Mouse (Mus musculus): ENCODE data around the gene Fgf2. TPM values are rescaled to one million over a fixed set of nuclear protein-coding genes. Genes with fewer than 3 reads are reported as not detected.

Fgf2 gene
- polyA plus RNA-seq, 1 experiment = 0.49 TPM

DNA sequence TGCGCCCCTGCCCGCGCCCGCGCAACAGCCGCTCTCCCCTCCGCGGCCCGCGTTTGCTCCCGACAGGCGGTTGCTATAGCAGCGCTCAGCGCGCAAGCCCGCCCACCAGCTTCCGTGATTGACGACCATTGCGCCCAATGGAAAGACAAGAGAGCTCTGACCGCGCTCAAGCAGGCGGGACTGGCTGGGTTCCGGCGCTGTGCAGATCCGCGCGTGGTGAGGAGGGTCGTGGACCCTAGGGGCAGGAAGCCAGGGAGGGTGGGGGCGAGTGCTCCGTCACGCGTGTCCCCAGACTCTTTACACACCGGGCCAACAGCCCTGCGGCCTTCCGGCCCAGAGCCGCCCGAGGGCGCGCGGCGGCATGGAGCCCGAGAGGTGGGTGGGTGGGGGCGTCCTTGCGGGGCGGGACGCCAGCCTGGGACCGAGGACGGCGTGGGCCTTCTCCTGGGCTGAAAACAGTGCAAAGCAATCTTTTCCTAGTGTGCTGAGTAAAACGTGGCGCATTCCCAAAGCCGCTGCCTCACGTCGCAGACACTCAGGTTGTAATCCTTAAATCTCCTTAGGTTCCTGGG, 35.7 kb upstream of the Fgf2 start, which contains the start of the genes Bbs12 and Cetn4:
Gene Bbs12 (plus strand): TSS at position 185 of the 572 bp plus-strand sequence.
Gene Cetn4 (minus strand): TSS at position 339 of the 572 bp plus-strand sequence.
- H3K36me3 ChIP-seq (ENCODE audit: control insufficient read depth, insufficient read depth) = peaks cover 5% of the 10 kb centered on the region
- H3K79me3 ChIP-seq (ENCODE audit: low read depth) = peaks cover 6% of the 10 kb centered on the region
- TF ChIP-seq CTCF (IDR thresholded peaks at IDR 0.05; ENCODE audit: control insufficient read depth, insufficient read depth, insufficient read length) (no peak), MYOG (IDR thresholded peaks at IDR 0.05; ENCODE audit: control insufficient read depth, extremely low read depth, insufficient read length) (no peak), USF1 (IDR thresholded peaks at IDR 0.05; ENCODE audit: low read depth) (no peak), MYOD1 (IDR thresholded peaks at IDR 0.05; ENCODE audit: control insufficient read depth, insufficient read length, low read depth) (no peak), CEBPB (IDR thresholded peaks at IDR 0.05; ENCODE audit: low read depth) (no peak), FOSL1 (IDR thresholded peaks at IDR 0.05; ENCODE audit: insufficient read depth, low read length, poor library complexity, severe bottlenecking) (no peak), MAX (IDR thresholded peaks at IDR 0.05) (no peak)
- no peaks in the 10 kb centered on the region for H3K27me3 ChIP-seq (ENCODE audit: control insufficient read depth, insufficient read depth, insufficient read length)
- peaks cover 33% of the 10 kb centered on the region for H3K79me2 ChIP-seq (ENCODE audit: control insufficient read depth, insufficient read depth)
- H3K4me3 ChIP-seq (ENCODE audit: insufficient read depth, poor library complexity, severe bottlenecking) = peak within 1 kb of the TSS; percentile 63
- H3ac ChIP-seq (ENCODE audit: control insufficient read depth, insufficient read length, low read depth) = peak within 1 kb of the TSS; percentile 92

DNA sequence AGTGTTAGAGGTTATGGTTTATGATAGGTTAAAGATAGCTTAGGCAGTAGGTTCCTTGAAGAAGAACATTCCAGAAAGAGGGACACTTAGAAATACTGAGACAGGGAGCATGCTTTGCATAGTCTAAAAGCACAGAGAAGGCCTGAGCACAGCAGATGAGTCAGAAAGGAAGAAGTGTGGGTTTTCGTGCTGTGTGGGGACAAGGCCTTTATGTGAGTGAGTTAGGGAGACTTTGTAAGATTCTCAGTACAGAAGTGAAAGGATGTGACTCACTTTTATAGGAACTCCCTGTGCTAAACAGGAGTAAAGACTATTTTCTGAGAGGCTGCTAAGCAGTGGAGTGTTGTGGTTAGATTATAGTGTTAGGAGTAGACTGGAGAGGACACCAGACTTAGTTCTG, 34.8 kb upstream of the Fgf2 start:
- no peak overlapping the region for H3K4me3 ChIP-seq (ENCODE audit: insufficient read depth, poor library complexity, severe bottlenecking)
- H3K27me3 ChIP-seq (ENCODE audit: control insufficient read depth, insufficient read depth, insufficient read length) = no peaks in the 10 kb centered on the region
- H3K36me3 ChIP-seq (ENCODE audit: control insufficient read depth, insufficient read depth) = peaks cover 5% of the 10 kb centered on the region
- H3K79me2 ChIP-seq (ENCODE audit: control insufficient read depth, insufficient read depth) = peaks cover 39% of the 10 kb centered on the region
- H3ac ChIP-seq (ENCODE audit: control insufficient read depth, insufficient read length, low read depth) = no peak overlapping the region
- peaks cover 6% of the 10 kb centered on the region for H3K79me3 ChIP-seq (ENCODE audit: low read depth)
- TF ChIP-seq MAX (IDR thresholded peaks at IDR 0.05) (peak; percentile 36), MYOD1 (IDR thresholded peaks at IDR 0.05; ENCODE audit: control insufficient read depth, insufficient read length, low read depth) (no peak), USF1 (IDR thresholded peaks at IDR 0.05; ENCODE audit: low read depth) (no peak), MYOG (IDR thresholded peaks at IDR 0.05; ENCODE audit: control insufficient read depth, extremely low read depth, insufficient read length) (no peak), CEBPB (IDR thresholded peaks at IDR 0.05; ENCODE audit: low read depth) (no peak), FOSL1 (IDR thresholded peaks at IDR 0.05; ENCODE audit: insufficient read depth, low read length, poor library complexity, severe bottlenecking) (peak; percentile 27), CTCF (IDR thresholded peaks at IDR 0.05; ENCODE audit: control insufficient read depth, insufficient read depth, insufficient read length) (no peak)

DNA sequence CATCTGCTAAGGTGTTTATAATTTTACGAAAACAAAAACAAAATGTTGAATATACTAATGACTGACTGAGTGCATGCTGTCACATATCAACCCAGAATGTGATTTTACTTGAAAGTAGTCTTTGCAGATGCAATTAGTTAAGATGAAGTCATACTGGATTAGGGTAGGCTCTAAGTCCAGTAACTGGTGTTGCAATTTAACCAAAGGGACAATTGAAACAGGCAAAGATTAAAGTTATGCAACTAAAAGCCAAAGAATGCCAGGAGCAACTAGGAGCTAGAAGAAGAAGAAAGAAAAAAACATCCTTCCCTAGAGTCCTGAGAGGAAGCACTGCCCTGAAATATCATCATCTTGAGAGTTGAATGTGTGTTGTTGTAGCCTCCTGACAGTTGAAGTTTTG, 31.9 kb upstream of the Fgf2 start:
- Histone ChIP-seq H3ac (ENCODE audit: control insufficient read depth, insufficient read length, low read depth) (no peak overlapping the region), H3K27me3 (ENCODE audit: control insufficient read depth, insufficient read depth, insufficient read length) (no peaks in the 10 kb centered on the region), H3K36me3 (ENCODE audit: control insufficient read depth, insufficient read depth) (peaks cover 32% of the 10 kb centered on the region), H3K79me2 (ENCODE audit: control insufficient read depth, insufficient read depth) (peaks cover 39% of the 10 kb centered on the region), H3K4me3 (ENCODE audit: insufficient read depth, poor library complexity, severe bottlenecking) (no peak overlapping the region), H3K79me3 (ENCODE audit: low read depth) (peaks cover 6% of the 10 kb centered on the region)
- TF ChIP-seq FOSL1 (IDR thresholded peaks at IDR 0.05; ENCODE audit: insufficient read depth, low read length, poor library complexity, severe bottlenecking) (no peak), CEBPB (IDR thresholded peaks at IDR 0.05; ENCODE audit: low read depth) (no peak), MYOG (IDR thresholded peaks at IDR 0.05; ENCODE audit: control insufficient read depth, extremely low read depth, insufficient read length) (no peak), CTCF (IDR thresholded peaks at IDR 0.05; ENCODE audit: control insufficient read depth, insufficient read depth, insufficient read length) (no peak), USF1 (IDR thresholded peaks at IDR 0.05; ENCODE audit: low read depth) (no peak), MYOD1 (IDR thresholded peaks at IDR 0.05; ENCODE audit: control insufficient read depth, insufficient read length, low read depth) (no peak), MAX (IDR thresholded peaks at IDR 0.05) (no peak)

DNA sequence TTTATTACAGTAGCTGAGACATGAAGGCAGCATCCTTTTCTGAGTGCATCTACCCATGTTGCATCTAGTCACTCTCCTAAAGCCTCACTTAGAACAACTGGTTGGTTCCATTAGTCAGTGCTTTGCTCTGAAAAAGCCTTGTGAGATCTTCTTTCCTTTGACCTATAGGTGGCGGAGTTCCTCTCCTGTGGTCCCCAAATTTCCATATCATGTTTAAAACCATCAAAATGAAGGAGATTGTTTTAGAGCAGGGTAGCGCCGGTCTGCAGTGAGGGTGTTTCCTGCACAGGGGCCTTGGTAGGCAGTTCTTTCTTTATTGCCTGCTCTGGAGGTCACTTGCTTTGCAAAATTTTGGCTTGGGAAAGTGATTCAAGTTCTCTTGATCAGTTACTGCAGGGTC, 23.8 kb upstream of the Fgf2 start:
- Histone ChIP-seq H3K79me3 (ENCODE audit: low read depth) (no peaks in the 10 kb centered on the region), H3K27me3 (ENCODE audit: control insufficient read depth, insufficient read depth, insufficient read length) (no peaks in the 10 kb centered on the region), H3K4me3 (ENCODE audit: insufficient read depth, poor library complexity, severe bottlenecking) (no peak overlapping the region), H3K36me3 (ENCODE audit: control insufficient read depth, insufficient read depth) (peaks cover 18% of the 10 kb centered on the region), H3ac (ENCODE audit: control insufficient read depth, insufficient read length, low read depth) (no peak overlapping the region), H3K79me2 (ENCODE audit: control insufficient read depth, insufficient read depth) (no peaks in the 10 kb centered on the region)
- TF ChIP-seq MYOD1 (IDR thresholded peaks at IDR 0.05; ENCODE audit: control insufficient read depth, insufficient read length, low read depth) = no peak
- no peak for TF ChIP-seq MAX (IDR thresholded peaks at IDR 0.05)
- TF ChIP-seq MYOG (IDR thresholded peaks at IDR 0.05; ENCODE audit: control insufficient read depth, extremely low read depth, insufficient read length) = no peak
- TF ChIP-seq CEBPB (IDR thresholded peaks at IDR 0.05; ENCODE audit: low read depth) = no peak
- no peak for TF ChIP-seq FOSL1 (IDR thresholded peaks at IDR 0.05; ENCODE audit: insufficient read depth, low read length, poor library complexity, severe bottlenecking)
- TF ChIP-seq USF1 (IDR thresholded peaks at IDR 0.05; ENCODE audit: low read depth) = no peak
- no peak for TF ChIP-seq CTCF (IDR thresholded peaks at IDR 0.05; ENCODE audit: control insufficient read depth, insufficient read depth, insufficient read length)

DNA sequence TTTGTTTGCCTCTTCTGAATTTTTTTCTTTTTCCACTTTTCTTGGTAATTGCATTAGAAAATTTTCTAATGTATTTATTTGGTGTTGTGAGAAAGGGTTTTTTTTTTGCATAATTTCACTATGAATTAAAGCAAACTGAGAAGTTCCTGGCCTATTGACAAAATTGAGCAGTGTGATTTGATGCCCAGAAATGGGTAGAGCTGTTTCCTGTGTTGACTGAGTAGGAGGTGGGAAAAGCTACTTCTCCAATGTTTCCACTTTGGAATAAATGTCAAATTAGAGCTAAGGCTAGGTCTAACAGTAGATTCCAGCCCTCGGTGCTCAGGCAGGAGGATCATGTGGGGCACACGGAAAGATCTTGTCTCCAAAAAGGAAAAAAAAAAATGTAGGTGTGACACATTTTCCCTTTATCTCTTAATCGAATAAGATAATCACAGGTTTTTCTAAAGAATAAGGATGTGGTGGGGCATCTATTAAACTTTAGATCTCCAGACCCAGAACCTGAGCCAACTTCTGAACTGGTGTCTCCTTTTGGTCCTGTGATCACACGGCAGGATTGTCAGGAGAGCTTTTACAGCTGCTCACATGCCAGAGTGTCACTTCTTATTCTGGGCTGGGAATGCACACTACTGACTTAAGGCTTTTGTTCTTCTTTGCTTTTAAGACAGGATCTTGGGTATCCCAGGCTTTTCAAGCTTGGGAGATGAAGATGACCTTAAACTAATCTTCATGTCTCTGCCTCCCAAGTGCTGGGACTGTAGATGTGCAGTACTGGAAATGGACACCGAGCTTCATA, 22.6 kb upstream of the Fgf2 start:
- Histone ChIP-seq H3K27me3 (ENCODE audit: control insufficient read depth, insufficient read depth, insufficient read length) (no peaks in the 10 kb centered on the region), H3K36me3 (ENCODE audit: control insufficient read depth, insufficient read depth) (peaks cover 6% of the 10 kb centered on the region), H3K4me3 (ENCODE audit: insufficient read depth, poor library complexity, severe bottlenecking) (no peak overlapping the region), H3K79me2 (ENCODE audit: control insufficient read depth, insufficient read depth) (no peaks in the 10 kb centered on the region), H3K79me3 (ENCODE audit: low read depth) (no peaks in the 10 kb centered on the region), H3ac (ENCODE audit: control insufficient read depth, insufficient read length, low read depth) (no peak overlapping the region)
- TF ChIP-seq MYOG (IDR thresholded peaks at IDR 0.05; ENCODE audit: control insufficient read depth, extremely low read depth, insufficient read length) = no peak
- TF ChIP-seq MAX (IDR thresholded peaks at IDR 0.05) = no peak
- TF ChIP-seq MYOD1 (IDR thresholded peaks at IDR 0.05; ENCODE audit: control insufficient read depth, insufficient read length, low read depth) = no peak
- no peak for TF ChIP-seq USF1 (IDR thresholded peaks at IDR 0.05; ENCODE audit: low read depth)
- TF ChIP-seq FOSL1 (IDR thresholded peaks at IDR 0.05; ENCODE audit: insufficient read depth, low read length, poor library complexity, severe bottlenecking) = no peak
- TF ChIP-seq CTCF (IDR thresholded peaks at IDR 0.05; ENCODE audit: control insufficient read depth, insufficient read depth, insufficient read length) = no peak
- no peak for TF ChIP-seq CEBPB (IDR thresholded peaks at IDR 0.05; ENCODE audit: low read depth)
